Mouse (Mus musculus) heart, embryonic 14.5 days (tissue): Measurements from ENCODE around the gene Pcsk6. TPM values are rescaled to one million over a fixed set of nuclear protein-coding genes. Genes with fewer than 3 reads are reported as not detected.

Experiments used
- ATAC-seq: fragments of 200-750 bp; cut with Nextera tagmentation; 2 replicates; pipeline ENCODE4 v1.8.0; 2017; ENCODE audit warnings: low read depth, moderate TSS enrichment; ENCODE audit not compliant: insufficient number of reproducible peaks, insufficient read depth, low FRiP score
- H3K27ac ChIP-seq, 2 experiments: fragments of 200-500 bp in 1 of 2; fragments of 300-500 bp in 1 of 2; sonication (generic) in 1 of 2; replicated peaks in 1 of 2; 2 replicates each; pipeline ENCODE4 v1.5.1; 2012 to 2014; ENCODE audit warnings: low read depth in 2 of 2, low read length in 2 of 2, control low read depth in 1 of 2, mild to moderate bottlenecking in 1 of 2, mixed read lengths in 1 of 2; ENCODE audit not compliant: control insufficient read depth in 1 of 2, insufficient read depth in 1 of 2
- H3K27me3 ChIP-seq: fragments of 300-500 bp; sonication (generic); 2 replicates; pipeline ENCODE4 v1.6.1; 2014; ENCODE audit warnings: mild to moderate bottlenecking, low read length, control low read depth; ENCODE audit not compliant: control insufficient read depth, insufficient read depth
- H3K36me3 ChIP-seq: fragments of 300-500 bp; sonication (generic); 2 replicates; pipeline ENCODE4 v1.6.1; 2014; ENCODE audit warnings: mild to moderate bottlenecking, control low read depth, low read length, mixed read lengths; ENCODE audit not compliant: control insufficient read depth, insufficient read depth
- H3K4me1 ChIP-seq, 2 experiments: fragments of 200-500 bp in 1 of 2; fragments of 300-500 bp in 1 of 2; sonication (generic) in 1 of 2; 2 replicates each; pipeline ENCODE4 v1.6.1; 2012 to 2014; ENCODE audit warnings: low read length in 2 of 2, control low read depth in 1 of 2, mixed read lengths in 1 of 2; ENCODE audit not compliant: control insufficient read depth in 2 of 2, insufficient read depth in 2 of 2
- H3K4me2 ChIP-seq: fragments of 300-500 bp; sonication (generic); 2 replicates; pipeline ENCODE4 v1.6.1; 2014; ENCODE audit warnings: mild to moderate bottlenecking, low read length
- H3K4me3 ChIP-seq, 2 experiments: fragments of 200-500 bp in 1 of 2; fragments of 300-500 bp in 1 of 2; sonication (generic) in 1 of 2; 2 replicates each; pipeline ENCODE4 v1.5.1; 2012 to 2014; ENCODE audit warnings: low read length in 2 of 2, mild to moderate bottlenecking in 2 of 2, control low read depth in 1 of 2, low read depth in 1 of 2, moderate library complexity in 1 of 2; ENCODE audit not compliant: control insufficient read depth in 1 of 2, insufficient read depth in 1 of 2
- H3K9ac ChIP-seq: fragments of 300-500 bp; sonication (generic); 2 replicates; pipeline ENCODE4 v1.6.1; 2014; ENCODE audit warnings: mild to moderate bottlenecking, low read length
- H3K9me3 ChIP-seq: fragments of 300-500 bp; sonication (generic); 2 replicates; pipeline ENCODE4 v1.6.1; 2016; ENCODE audit warnings: low read length, control low read depth; ENCODE audit not compliant: control insufficient read depth
- WGBS: fragments of 180-500 bp; shearing (Covaris S2); extraction: QIAGEN DNeasy Blood & Tissue Kit; methylation state at CpG from one replicate; pipeline ENCODE4 v1.1.7; 2014; 5-methylcytosine and 5-hydroxymethylcytosine counted together
- polyA plus RNA-seq: library from polyadenylated mRNA; unstranded; fragments of >200 nt; fragmentation: Nextera tagmentation; extraction: Ambion mirVana; gene quantifications from 2 replicates; pipeline ENCODE4 v1.2.1, GENCODE M21; 2014

The Pcsk6 gene
- polyA plus RNA-seq, 1 experiment from 2014 or later, result 3.0 TPM

GRCm38 (mm10) chr7:66003447-66003846 is 141.9 kb downstream of the Pcsk6 start:
- Histone ChIP-seq H3K9me3 (0 out of 2 replicates have a peak, but pooled peaks cover 2% of the 10 kb centered on the region), H3K27me3 (no peaks in the 10 kb centered on the region), H3K36me3 (no peaks in the 10 kb centered on the region), H3K4me2 (no peak overlapping the region), H3K27ac (no peak overlapping the region), H3K4me1 (no peaks in the 10 kb centered on the region), H3K4me3 (no peak overlapping the region), H3K9ac (no peak overlapping the region)
- 87% methylated on average over 5 of the region's 5 CpGs for WGBS
- no peak for ATAC-seq

DNA sequence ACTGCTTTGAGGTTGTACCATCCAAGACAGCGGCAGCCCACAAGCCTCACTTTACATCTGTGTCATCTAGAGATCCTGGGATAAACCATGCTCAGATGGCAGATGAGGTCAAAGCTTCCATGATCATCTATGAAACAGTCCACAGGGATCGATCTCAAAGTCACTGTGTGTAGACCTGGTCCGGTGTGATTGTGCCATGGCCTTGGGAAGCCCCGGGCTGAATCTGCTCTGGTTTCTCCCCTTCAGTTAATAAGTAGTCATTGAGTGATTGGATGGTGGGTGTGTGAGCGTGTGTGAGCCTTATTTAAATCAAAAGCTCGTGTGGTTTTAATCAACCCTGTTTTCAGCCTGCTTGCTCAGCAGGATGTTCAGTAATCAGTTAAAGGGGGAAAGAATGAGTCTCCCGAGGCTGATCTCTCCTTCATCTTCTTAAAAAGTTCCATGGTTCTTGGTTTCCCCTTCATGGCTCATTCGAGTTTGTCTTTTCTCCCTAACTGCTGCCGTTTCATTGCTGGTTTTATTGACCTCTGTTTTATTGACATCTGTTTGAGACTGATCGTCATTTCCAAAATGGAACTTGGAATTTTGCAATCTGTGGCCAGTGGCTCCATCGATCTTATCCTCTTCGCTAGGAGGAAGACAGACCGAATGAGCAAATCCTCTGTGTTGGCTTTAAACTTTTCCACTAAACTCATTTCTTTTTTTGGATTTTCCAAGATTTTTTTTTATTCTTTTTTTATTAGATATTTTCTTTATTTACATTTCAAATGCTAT is 142.5 kb downstream of the Pcsk6 start:
- H3K9me3 ChIP-seq, result no peaks in the 10 kb centered on the region
- H3K4me1 ChIP-seq, result no peaks in the 10 kb centered on the region
- 83% methylated on average over 13 of the region's 13 CpGs for WGBS
- no peak overlapping the region for H3K9ac ChIP-seq
- H3K36me3 ChIP-seq, result no peaks in the 10 kb centered on the region
- no peak overlapping the region for H3K27ac ChIP-seq
- H3K27me3 ChIP-seq, result no peaks in the 10 kb centered on the region
- H3K4me3 ChIP-seq, result no peak overlapping the region
- H3K4me2 ChIP-seq, result no peak overlapping the region
- no peak for ATAC-seq

- no peaks in the 10 kb centered on the region for H3K4me1 ChIP-seq
- no peak overlapping the region for H3K4me2 ChIP-seq
- no peak overlapping the region for H3K4me3 ChIP-seq
- H3K36me3 ChIP-seq, result no peaks in the 10 kb centered on the region
- no peak for ATAC-seq
- 87% methylated on average over 10 of the region's 10 CpGs for WGBS
- no peaks in the 10 kb centered on the region for H3K27me3 ChIP-seq
- H3K9me3 ChIP-seq, result no peaks in the 10 kb centered on the region
- no peak overlapping the region for H3K27ac ChIP-seq
- no peak overlapping the region for H3K9ac ChIP-seq
Observed at GRCm38 (mm10) chr7:66005066-66005465, 143.5 kb downstream of the Pcsk6 start.

GRCm38 (mm10) chr7:66008161-66008891 is 146.8 kb downstream of the Pcsk6 start:
- no peaks in the 10 kb centered on the region for H3K9me3 ChIP-seq
- 78% methylated on average over 11 of the region's 11 CpGs for WGBS
- no peaks in the 10 kb centered on the region for H3K36me3 ChIP-seq
- no peak for ATAC-seq
- H3K27ac ChIP-seq, result no peak overlapping the region
- H3K27me3 ChIP-seq, result no peaks in the 10 kb centered on the region
- H3K4me2 ChIP-seq, result no peak overlapping the region
- H3K9ac ChIP-seq, result no peak overlapping the region
- no peaks in the 10 kb centered on the region for H3K4me1 ChIP-seq
- no peak overlapping the region for H3K4me3 ChIP-seq

DNA sequence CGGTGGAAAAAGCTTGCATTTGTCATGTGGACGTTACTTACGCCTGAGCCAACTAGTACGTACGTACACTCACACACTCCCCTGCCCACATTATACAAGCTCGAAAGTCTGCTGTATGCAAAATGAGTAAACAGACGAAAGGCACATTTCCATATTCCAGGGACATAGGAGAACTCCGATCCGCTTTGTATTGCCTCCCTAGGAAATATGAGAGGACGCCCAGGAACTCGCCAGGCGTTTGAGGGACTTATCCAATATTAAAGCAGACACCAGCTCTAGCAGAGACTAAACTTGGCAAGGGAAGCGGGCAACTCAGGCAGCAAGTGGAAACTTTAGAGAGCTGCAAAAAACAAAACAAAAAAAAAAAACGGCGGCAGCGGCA is 147.3 kb downstream of the Pcsk6 start:
- Histone ChIP-seq H3K4me1 (no peaks in the 10 kb centered on the region), H3K36me3 (no peaks in the 10 kb centered on the region), H3K9ac (no peak overlapping the region), H3K4me3 (no peak overlapping the region), H3K27me3 (no peaks in the 10 kb centered on the region), H3K9me3 (no peaks in the 10 kb centered on the region), H3K27ac (no peak overlapping the region), H3K4me2 (no peak overlapping the region)
- no peak for ATAC-seq
- WGBS, result 83% methylated on average over 16 of the region's 16 CpGs

GRCm38 (mm10) chr7:66010518-66010917 is 149.0 kb downstream of the Pcsk6 start:
- no peak overlapping the region for H3K9ac ChIP-seq
- no peaks in the 10 kb centered on the region for H3K36me3 ChIP-seq
- no peaks in the 10 kb centered on the region for H3K27me3 ChIP-seq
- no peaks in the 10 kb centered on the region for H3K4me1 ChIP-seq
- H3K4me2 ChIP-seq, result no peak overlapping the region
- H3K4me3 ChIP-seq, result no peak overlapping the region
- H3K27ac ChIP-seq, result no peak overlapping the region
- WGBS, result 80% methylated on average over 6 of the region's 6 CpGs
- H3K9me3 ChIP-seq, result no peaks in the 10 kb centered on the region
- ATAC-seq, result no peak

- no peak overlapping the region for H3K4me3 ChIP-seq
- no peaks in the 10 kb centered on the region for H3K27me3 ChIP-seq
- H3K9me3 ChIP-seq, result no peaks in the 10 kb centered on the region
- no peak overlapping the region for H3K9ac ChIP-seq
- ATAC-seq, result no peak
- 61% methylated on average over 2 of the region's 2 CpGs for WGBS
- H3K36me3 ChIP-seq, result no peaks in the 10 kb centered on the region
- no peaks in the 10 kb centered on the region for H3K4me1 ChIP-seq
- no peak overlapping the region for H3K4me2 ChIP-seq
- H3K27ac ChIP-seq, result no peak overlapping the region
Observed at GRCm38 (mm10) chr7:66027747-66028146, 166.2 kb downstream of the Pcsk6 start.
